Mouse (Mus musculus): Measurements from ENCODE around the gene H6pd.

- no peak for TF ChIP-seq MEF2A (IDR thresholded peaks at IDR 0.05; ENCODE audit: borderline replicate concordance, low read depth, low read length)
- TF ChIP-seq CTCF (conservative IDR thresholded peaks at IDR 0.05 in 1 of 2, IDR thresholded peaks at IDR 0.05 in 1 of 2; ENCODE audit: low read depth in 2 of 2, low read length in 2 of 2) = no peak
- no peak for TF ChIP-seq ZMIZ1 (IDR thresholded peaks at IDR 0.05; ENCODE audit: low read depth, low read length)
- TF ChIP-seq EP300 (IDR thresholded peaks at IDR 0.05; ENCODE audit: low read length) = no peak
- TF ChIP-seq POLR2A (IDR thresholded peaks at IDR 0.05; ENCODE audit: low read depth, low read length) = no peak
- no peak for TF ChIP-seq HCFC1 (IDR thresholded peaks at IDR 0.05; ENCODE audit: low read depth, low read length)
- TF ChIP-seq JUN (IDR thresholded peaks at IDR 0.05; ENCODE audit: insufficient read depth, low read depth, low read length) = no peak
- TF ChIP-seq SIN3A (IDR thresholded peaks at IDR 0.05; ENCODE audit: low read length) = no peak
- no peak for TF ChIP-seq NRF1 (IDR thresholded peaks at IDR 0.05; ENCODE audit: low read depth, low read length)
- TF ChIP-seq ZKSCAN1 (IDR thresholded peaks at IDR 0.05; ENCODE audit: borderline replicate concordance, low read depth, low read length) = no peak
- TF ChIP-seq ELF1 (IDR thresholded peaks at IDR 0.05; ENCODE audit: low read depth, low read length) = no peak
These were observed 12.4 kb downstream of the H6pd start for GRCm38 (mm10) chr4:149996440-149996839.

Measured in CH12.LX (cell line).